Mouse (Mus musculus): ENCODE data around the gene Nup85. TPM values are rescaled to one million over a fixed set of nuclear protein-coding genes. Genes with fewer than 3 reads are reported as not detected.

Gene Nup85
- polyA plus RNA-seq, 1 experiment: 41.8 TPM

DNA sequence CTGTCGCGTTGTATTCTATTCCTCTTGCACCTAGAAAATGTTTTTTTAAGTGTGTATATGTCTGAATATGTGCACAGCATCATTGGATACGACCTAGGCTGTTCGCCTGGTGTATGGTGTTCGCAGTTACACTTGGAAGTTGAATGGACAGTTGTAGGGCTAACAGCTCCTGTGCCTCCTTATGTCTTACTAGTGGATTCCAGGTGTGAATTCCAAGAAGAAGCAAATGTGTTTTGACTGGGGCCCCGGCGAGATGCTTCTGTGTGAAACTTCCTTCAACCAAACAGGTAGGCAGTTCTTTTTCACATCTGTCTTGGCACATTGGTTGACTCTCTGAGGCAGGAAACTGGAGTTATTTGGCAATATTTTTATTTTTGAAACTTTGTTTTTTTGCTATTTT, 727 bp downstream of the Nup85 start:
- Histone ChIP-seq H3K4me1 (ENCODE audit: control insufficient read depth, insufficient read depth, low read length) (peaks cover 3% of the 10 kb centered on the region), H3K4me3 (replicated peaks; ENCODE audit: extremely low read depth, low read depth, low read length) (no peak overlapping the region)
- TF ChIP-seq CTCF (IDR thresholded peaks at IDR 0.05; ENCODE audit: insufficient read depth, low read length) (no peak), POLR2A (IDR thresholded peaks at IDR 0.05; ENCODE audit: borderline replicate concordance, extremely low read depth, low read depth, low read length) (no peak)
- WGBS: 7% methylated on average over 7 of the region's 7 CpGs
- DNase-seq: no peak

DNA sequence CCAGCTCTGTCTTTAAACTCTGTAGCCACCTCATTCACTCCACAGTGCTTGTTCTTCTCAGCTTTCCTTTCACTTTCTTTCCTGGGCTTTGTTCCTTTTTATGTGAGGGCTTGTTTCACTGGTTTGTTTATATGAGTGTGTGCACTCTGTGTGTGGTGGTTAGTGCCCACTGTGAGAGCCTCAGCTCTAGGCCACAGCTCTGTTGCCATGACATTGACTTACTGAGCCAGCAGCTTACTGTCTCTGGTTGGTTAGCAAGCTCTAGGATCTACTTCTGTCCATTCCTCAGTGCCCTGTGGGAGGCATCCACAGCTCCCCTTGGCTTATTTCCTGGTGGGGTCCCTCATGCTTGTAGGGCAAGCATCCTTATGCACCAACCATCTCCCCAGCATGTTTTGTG, 14.8 kb downstream of the Nup85 start:
- Histone ChIP-seq H3K4me1 (ENCODE audit: control insufficient read depth, insufficient read depth, low read length) (no peaks in the 10 kb centered on the region), H3K4me3 (replicated peaks; ENCODE audit: extremely low read depth, low read depth, low read length) (no peak overlapping the region)
- no peak for TF ChIP-seq POLR2A (IDR thresholded peaks at IDR 0.05; ENCODE audit: borderline replicate concordance, extremely low read depth, low read depth, low read length)
- TF ChIP-seq CTCF (IDR thresholded peaks at IDR 0.05; ENCODE audit: insufficient read depth, low read length): no peak
- no peak for DNase-seq

- TF ChIP-seq POLR2A (IDR thresholded peaks at IDR 0.05; ENCODE audit: borderline replicate concordance, extremely low read depth, low read depth, low read length): no peak
- no peak for TF ChIP-seq CTCF (IDR thresholded peaks at IDR 0.05; ENCODE audit: insufficient read depth, low read length)
- Histone ChIP-seq H3K4me3 (replicated peaks; ENCODE audit: extremely low read depth, low read depth, low read length) (no peak overlapping the region), H3K4me1 (ENCODE audit: control insufficient read depth, insufficient read depth, low read length) (0 out of 2 replicates have a peak, but pooled peaks cover 3% of the 10 kb centered on the region)
- no peak for DNase-seq
- WGBS: 76% methylated on average over 10 of the region's 10 CpGs
These were observed 18.8 kb downstream of the Nup85 start for GRCm38 (mm10) chr11:115582913-115583606.

DNA sequence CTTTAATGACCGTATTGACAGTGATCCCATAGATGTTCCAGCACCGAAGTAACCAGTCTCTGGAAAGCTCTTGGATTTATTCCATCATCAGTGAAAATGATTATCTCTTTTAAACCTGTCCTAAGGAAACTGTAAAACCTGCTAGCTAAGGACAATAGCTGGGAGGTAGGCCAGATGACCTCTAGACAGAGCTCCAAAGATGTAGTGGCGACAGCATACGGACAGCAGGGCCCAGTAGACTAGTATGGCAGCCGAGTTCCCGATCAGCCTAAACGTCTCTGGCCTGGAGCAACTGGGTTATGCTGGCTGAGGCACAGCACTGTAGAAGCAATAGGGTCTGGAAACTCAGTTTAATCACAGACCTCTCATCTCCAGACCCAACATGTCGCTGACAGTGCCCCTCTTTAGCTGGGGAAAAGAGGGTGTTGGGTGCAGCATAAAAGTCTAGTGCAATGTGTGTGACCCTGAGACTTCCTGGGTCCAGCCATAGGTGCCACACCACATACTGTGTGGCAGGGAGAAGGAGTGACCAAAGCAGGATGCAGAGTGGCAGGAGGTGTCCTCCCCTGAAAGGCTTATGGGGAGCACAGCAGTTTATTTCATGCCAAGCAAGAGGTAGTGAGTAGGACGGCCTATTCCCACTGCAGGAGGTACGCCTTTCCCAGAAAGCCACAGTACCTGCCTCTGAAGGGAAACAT, 20.3 kb downstream of the Nup85 start:
- TF ChIP-seq CTCF (IDR thresholded peaks at IDR 0.05; ENCODE audit: insufficient read depth, low read length) (no peak), POLR2A (IDR thresholded peaks at IDR 0.05; ENCODE audit: borderline replicate concordance, extremely low read depth, low read depth, low read length) (no peak)
- Histone ChIP-seq H3K4me3 (replicated peaks; ENCODE audit: extremely low read depth, low read depth, low read length) (no peak overlapping the region), H3K4me1 (ENCODE audit: control insufficient read depth, insufficient read depth, low read length) (0 out of 2 replicates have a peak, but pooled peaks cover 3% of the 10 kb centered on the region)
- WGBS: 79% methylated on average over 10 of the region's 10 CpGs
- DNase-seq: no peak

DNA sequence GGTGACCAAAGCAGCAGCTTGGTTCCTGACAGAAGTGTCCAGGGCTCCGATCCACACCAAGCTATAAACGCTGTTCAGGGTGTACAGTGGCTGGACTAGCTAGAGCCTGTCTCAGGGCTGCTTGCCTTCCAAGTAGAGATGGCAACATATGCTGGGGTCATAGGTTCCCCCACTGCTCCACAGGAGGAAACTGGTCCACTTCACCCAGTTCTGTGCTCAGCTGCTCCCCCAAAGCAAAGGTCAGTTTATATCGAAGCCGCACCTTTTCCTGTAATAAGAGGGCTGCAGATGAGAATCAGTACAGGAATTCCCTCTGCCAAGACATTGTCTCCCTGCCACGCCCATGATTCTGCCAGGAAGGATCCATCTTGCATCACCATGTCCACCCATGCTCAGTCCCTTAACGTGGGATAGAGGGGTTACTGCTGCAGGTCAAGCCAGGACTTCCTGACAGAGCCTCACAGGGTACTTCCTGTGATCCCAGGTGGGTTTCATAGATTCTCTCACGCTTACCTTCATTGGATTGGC, 21.4 kb downstream of the Nup85 start:
- WGBS: 58% methylated on average over 7 of the region's 7 CpGs
- H3K4me3 ChIP-seq (replicated peaks; ENCODE audit: extremely low read depth, low read depth, low read length): no peak overlapping the region
- H3K4me1 ChIP-seq (ENCODE audit: control insufficient read depth, insufficient read depth, low read length): 0 out of 2 replicates have a peak, but pooled peaks cover 3% of the 10 kb centered on the region
- TF ChIP-seq POLR2A (IDR thresholded peaks at IDR 0.05; ENCODE audit: borderline replicate concordance, extremely low read depth, low read depth, low read length): no peak
- no peak for TF ChIP-seq CTCF (IDR thresholded peaks at IDR 0.05; ENCODE audit: insufficient read depth, low read length)
- DNase-seq: no peak

DNA sequence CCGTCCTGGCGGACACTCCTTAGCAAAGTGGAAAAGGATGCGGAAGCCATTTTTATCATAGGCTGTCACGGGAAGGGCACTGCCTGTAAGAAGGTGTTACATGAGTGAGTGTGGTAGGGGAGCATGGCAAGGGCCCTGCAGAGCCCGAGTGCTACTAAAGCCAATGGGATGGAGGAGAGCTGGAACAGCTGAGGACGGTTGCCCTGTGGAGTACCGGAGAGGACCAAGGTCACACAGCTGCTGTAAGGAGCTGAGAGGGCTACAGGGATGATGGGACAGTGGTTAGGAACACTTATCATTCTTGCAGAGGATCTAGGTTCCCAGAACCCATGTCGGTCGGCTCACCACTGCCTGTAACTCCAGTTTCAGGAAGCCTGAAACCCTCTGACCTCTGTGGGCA, 22.2 kb downstream of the Nup85 start:
- Histone ChIP-seq H3K4me1 (ENCODE audit: control insufficient read depth, insufficient read depth, low read length) (0 out of 2 replicates have a peak, but pooled peaks cover 3% of the 10 kb centered on the region), H3K4me3 (replicated peaks; ENCODE audit: extremely low read depth, low read depth, low read length) (no peak overlapping the region)
- TF ChIP-seq POLR2A (IDR thresholded peaks at IDR 0.05; ENCODE audit: borderline replicate concordance, extremely low read depth, low read depth, low read length) (no peak), CTCF (IDR thresholded peaks at IDR 0.05; ENCODE audit: insufficient read depth, low read length) (no peak)
- no peak for DNase-seq
- 84% methylated on average over 9 of the region's 9 CpGs for WGBS

DNA sequence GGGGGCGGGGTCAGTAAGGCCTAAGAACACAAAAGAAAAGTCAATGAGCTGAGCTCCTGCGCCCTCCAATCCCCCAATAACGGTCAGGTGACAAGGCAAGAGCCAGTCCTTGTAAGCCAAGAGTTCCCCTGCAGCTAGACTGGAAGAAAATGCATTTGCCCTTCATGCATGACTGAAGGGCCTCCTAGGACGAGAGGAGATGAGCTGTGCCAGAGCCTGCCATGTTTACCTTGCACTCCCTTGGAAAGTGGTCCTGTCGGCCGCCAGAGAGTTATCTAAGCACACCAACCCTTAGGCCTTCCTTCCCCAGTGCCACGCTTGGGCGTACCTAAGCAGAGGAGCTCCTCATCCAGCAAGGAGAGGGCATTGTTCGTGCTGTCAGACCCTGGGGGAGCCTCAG, 23.8 kb downstream of the Nup85 start:
- DNase-seq: no peak
- Histone ChIP-seq H3K4me1 (ENCODE audit: control insufficient read depth, insufficient read depth, low read length) (0 out of 2 replicates have a peak, but pooled peaks cover 3% of the 10 kb centered on the region), H3K4me3 (replicated peaks; ENCODE audit: extremely low read depth, low read depth, low read length) (no peak overlapping the region)
- 86% methylated on average over 9 of the region's 9 CpGs for WGBS
- no peak for TF ChIP-seq POLR2A (IDR thresholded peaks at IDR 0.05; ENCODE audit: borderline replicate concordance, extremely low read depth, low read depth, low read length)
- no peak for TF ChIP-seq CTCF (IDR thresholded peaks at IDR 0.05; ENCODE audit: insufficient read depth, low read length)

GRCm38 (mm10) chr11:115590526-115591075, 26.4 kb downstream of the Nup85 start:
- TF ChIP-seq POLR2A (IDR thresholded peaks at IDR 0.05; ENCODE audit: borderline replicate concordance, extremely low read depth, low read depth, low read length): no peak
- DNase-seq: no peak
- no peak overlapping the region for H3K4me3 ChIP-seq (replicated peaks; ENCODE audit: extremely low read depth, low read depth, low read length)
- 0 out of 2 replicates have a peak, but pooled peaks cover 3% of the 10 kb centered on the region for H3K4me1 ChIP-seq (ENCODE audit: control insufficient read depth, insufficient read depth, low read length)
- WGBS: 77% methylated on average over 2 of the region's 2 CpGs

- no peak for TF ChIP-seq CTCF (IDR thresholded peaks at IDR 0.05; ENCODE audit: insufficient read depth, low read length)
- no peak for TF ChIP-seq POLR2A (IDR thresholded peaks at IDR 0.05; ENCODE audit: borderline replicate concordance, extremely low read depth, low read depth, low read length)
- H3K4me1 ChIP-seq (ENCODE audit: control insufficient read depth, insufficient read depth, low read length): no peaks in the 10 kb centered on the region; the same call in 1 of the 2 replicates
- DNase-seq: no peak
- WGBS: 96% methylated on average over 3 of the region's 3 CpGs
- H3K4me3 ChIP-seq (replicated peaks; ENCODE audit: extremely low read depth, low read depth, low read length): no peak overlapping the region
These were observed 31.0 kb downstream of the Nup85 start for GRCm38 (mm10) chr11:115595209-115595608.
